Mouse (Mus musculus): ENCODE data around the gene Ddx51.

Gene Ddx51

DNA sequence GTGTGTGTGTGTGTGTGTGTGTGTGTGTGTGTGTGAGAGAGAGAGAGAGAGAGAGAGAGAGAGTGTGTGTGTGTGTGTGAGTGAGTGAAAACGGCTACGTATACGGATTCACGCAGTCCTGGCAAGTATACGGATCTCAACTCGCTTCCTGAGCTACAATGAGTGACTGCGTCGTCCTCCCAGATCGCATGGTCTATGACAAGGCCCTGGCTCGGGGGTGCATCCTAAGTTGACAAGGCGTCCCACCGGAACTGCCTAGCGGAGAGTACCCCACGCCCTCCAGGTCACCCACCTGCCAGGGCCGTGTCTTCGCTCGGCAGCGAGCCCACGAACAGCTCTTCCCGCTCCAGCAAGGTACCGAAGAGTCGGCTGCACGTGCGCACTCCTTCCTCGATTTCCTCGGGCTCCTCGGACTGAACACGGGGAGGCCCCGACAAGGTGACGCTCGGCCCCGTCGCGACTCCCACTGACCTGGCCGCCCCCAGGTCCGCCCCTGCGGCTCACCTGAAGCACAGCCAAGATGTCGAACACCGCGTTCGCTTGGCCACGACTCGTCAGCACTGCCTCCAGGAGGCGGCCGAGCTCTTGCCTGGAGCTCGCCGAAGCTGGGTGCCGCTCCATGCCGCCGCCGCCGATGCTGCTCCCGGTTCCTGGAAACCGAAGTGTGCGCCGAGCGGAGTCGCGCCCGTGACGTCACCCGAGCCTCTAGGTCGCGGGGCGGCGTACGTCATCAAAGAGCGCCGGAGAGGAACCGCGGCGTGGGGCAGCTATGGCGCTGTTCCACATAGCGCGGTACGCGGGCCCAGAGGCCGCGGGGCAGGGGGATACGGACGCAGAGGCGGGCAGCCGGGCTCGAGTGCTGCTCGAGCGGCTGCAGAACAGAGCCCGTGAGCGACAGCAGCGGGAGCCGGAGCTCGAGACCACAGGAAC, at the start of gene Ddx51, which contains the start of gene Noc4l:
Ddx51 (plus strand) TSS at position 733 of the 930 bp plus-strand sequence.
Noc4l (minus strand) TSS at position 699 of the 930 bp plus-strand sequence.
- DNase-seq: peak; percentile 88 to 93

DNA sequence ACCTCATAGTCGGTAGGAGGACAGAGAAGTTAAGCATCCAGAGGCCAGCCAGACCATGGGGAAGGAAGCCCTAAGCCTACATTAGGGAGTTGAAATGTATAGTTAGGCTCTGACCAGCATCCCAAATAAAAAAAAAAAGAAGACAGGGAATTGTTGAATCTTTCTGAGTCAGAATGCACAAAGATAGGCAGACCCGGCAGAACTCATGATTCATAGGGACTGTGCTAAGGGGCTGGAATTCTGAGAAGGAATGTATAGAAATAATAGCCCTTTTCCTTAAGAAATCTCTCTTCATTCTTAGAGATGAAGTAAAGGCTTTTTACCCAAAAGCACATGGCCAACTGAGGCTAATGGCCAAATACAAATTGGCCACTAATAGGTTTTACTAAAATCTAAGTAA, 48.9 kb upstream of the Ddx51 start:
- no peak for DNase-seq

DNA sequence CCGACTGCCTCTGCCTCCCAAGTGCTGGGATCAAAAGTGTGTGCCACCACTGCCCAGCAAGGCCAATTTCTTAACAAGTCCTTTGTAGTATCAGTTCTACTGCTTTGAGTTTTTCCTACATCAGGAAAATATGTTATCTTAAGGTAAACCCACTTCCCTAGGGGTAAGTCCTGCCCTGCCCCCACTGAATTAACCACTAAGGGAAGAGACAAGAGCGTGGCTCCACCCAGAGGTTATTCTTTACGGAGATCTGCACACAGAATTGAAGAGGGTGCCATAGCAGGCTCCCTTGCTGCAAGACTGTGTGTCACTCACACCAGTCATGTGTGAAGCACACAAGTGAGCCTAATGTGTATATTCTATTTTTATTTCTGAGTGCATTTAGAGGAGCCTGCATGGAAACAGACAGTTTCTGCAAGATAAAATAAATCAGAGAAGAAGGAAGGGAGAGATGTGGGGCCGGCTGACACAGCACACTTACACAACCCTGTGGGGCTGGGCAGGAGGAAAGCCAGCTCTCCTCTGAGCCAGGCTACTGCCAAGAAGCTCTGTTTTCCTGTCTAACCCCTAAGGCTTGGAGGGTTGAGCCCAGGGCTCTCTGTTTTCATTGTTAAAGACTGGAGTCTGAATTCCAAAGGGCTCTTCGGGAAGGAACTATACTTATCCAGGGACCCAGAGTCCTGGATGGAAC, 47.6 kb upstream of the Ddx51 start:
- no peak for DNase-seq

DNA sequence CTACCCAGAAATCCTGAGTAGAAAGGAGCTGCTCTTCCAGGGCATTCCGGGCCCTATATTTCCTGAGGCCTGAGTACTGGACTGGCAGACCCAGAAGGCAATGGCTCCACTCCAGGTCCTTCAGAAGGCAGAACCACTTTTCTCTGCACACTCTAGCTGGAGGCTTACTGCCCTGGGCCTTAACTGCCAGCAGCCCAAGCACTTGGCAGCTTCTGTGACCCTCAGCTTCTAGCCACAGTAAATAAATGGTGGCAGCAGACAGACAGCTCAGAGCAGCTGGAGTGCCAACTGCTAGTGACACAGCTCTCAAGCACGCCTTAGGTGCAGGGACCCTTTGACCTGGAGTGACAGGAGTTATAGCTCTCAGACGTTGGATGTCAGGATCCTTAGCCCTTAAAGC, 45.5 kb upstream of the Ddx51 start:
- no peak for DNase-seq

DNA sequence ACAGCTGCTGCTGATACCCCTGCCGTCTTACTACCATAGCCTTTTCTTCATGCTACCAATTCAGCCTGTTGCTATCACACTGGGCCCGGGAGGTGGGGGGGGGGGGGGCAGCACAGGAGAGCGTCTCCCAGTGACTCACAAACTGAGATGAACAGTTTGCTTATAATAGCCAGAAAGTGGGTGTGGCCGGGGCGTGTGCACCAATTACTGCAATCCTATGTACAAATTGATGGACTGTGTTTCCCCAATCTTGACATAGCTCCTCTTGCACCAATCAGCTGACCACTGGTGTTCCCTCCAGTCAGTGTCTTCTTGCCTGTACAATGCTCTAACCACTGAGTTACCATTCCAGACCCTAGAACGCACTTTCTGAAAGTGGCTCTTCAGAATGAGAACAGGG, 44.9 kb upstream of the Ddx51 start:
- DNase-seq: no peak

DNA sequence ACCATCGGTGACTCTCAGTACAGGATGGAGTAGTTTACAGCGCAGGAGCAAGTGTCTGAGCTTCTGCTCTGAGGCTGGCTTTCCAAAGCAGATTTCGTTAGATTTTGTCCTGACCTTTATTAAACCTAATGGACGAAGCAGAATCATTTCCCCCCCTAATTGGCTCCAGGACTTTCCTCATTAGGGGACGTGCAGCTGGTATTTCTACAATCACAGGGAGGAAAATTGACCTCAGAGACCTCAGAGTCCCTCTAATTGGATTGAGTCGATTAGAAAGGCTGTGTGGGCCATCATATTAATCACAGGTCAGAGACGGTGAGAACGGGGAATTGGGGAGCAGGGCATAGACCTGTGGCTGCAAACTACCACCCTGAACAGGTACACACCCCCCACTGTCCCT, 44.3 kb upstream of the Ddx51 start:
- DNase-seq: no peak

DNA sequence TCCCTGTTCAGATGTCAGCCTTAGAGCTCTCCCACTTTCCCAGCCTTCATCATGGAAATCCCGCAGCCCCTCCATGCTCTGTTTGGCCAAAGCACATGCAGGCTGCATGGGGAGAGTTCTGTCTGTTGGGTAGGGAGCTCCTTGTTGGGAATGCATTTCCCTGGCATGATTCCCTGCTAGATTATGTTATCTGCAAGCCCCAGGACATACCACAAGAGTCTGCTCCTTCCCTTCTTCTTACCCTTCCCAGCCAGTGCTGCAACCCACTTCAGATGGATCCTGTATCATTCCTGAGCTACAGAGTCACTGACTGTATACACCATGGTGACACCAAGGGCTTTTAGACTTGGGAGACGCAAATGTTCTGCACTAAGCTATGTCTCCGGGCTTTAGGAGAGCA, 43.8 kb upstream of the Ddx51 start:
- DNase-seq: no peak

DNA sequence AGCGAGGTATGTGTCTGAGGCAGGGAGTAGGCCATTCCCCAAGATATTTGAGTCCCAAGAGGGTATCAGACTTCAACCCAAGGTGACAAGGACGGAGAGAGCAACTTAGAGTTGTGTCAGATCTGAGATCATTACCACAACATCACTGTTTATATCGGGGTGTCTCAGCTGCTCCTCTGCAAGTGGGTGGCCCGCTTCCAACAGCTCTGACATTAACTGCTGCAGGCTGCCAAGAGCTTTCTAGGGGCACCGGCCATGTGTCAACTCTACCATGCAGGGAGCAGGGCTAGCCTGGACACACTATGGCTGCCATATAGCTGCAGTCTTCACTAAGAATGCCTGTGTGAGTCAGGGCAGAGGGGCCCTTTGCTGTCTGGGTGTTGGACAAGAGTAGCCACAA, 43.4 kb upstream of the Ddx51 start:
- DNase-seq: no peak

DNA sequence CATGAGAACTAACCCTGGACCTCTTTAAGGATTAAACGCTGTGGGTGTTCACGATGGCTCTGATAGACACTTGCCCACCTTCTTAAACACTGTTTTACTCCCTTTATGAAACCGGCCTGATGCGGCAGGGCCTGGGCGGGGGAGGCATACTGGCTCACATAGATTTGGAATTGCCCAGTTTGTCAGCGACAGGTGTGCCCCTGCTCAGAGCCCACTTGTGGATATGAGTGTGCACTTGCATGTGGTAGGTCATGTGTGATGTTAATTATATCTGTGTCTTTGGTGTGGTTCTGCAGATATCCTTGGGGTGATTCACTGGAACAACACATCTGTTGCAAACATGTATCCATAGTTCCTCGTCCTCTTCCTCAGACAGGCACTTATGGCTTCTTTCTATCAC, 42.8 kb upstream of the Ddx51 start:
- DNase-seq: no peak

DNA sequence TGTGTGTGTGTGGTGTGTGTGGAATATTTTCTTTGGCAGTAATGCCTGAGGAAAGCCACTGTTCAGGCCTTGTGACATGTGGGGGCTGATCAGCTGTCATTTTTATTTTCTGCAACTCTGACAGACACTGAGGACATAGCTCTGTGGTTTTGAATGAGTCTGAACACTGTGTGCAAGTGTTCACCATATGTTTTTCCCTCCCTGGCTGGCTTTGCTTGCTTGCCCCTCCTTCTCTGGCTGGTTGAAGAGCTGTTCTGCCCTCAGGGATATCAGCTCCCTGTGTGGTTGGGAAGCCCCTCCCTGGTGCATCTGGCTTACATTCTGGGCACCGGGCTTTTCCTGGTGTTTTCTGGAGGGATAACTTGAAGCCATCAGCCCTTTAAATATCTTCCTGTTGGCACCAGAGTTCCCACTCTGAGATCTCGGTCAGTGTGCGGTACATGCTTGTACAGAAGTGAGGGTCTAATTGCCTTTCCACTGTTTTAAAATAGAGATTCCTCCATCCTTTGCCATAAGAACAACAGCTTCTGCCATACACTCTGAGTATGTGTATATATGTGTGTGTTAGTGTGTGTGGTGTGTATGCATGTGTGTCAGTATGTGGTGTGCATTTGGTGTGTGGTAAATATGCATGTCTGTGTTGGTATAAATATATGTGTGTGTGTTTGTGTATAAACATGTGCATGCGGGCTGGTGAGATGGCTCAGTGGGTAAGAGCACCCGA, 41.7 kb upstream of the Ddx51 start:
- DNase-seq: no peak

DNA sequence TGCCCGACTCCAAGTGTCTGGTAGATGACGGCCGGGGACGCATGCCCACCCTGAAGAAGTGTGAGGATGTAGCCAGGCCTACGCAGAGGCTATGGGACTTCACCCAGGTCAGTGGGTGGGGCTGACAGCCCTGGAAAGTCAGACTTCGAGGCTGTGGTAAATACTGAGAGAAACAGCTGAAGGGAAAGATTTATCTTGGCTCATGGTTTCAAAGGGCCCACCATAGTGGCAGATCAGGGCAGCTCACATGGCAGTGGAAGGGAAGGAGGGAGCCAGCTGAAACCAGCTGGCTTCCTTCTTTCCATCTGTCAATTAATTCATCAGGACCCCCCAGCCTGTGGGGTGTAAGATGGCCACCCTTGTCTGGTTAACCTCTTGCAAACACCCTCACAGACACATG, 34.0 kb upstream of the Ddx51 start:
- DNase-seq: no peak

DNA sequence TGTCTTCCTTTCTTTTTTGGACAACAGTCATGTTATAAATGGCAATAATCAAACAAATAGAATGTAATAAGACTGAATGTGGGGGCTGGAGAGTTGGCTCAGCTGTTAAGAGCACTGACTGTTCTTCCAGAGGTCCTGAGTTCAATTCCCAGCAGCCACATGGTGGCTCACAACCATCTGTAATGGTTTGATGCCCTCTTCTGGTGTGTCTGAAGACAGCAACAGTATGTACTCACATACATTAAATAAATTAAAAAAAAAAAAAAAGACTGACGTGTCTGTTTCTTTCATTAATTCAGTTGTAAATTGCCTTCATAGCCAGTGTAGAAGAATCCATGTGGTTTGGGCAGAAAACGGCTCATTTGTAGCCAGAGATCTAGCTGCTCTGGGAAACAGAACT, 28.9 kb upstream of the Ddx51 start:
- no peak for DNase-seq

DNA sequence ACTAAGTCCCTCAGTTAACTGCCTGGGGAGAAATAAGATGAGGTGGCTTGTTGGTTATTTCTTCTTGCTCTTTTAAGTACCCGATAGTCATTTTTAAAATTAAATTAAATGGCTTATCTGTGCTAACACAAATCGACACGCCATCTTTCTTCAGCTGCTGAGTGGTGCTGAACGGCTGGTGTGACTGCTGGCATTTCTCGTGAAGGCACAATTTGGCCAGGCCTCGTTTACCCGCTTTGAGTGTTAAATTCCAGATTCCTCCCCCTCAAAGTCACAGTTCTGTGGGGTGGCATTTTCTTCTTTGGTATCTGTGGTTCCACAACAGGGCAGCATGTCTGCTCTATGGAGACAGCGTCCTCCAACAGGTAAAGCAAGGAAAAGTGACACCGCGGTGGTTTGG, 25.9 kb upstream of the Ddx51 start:
- DNase-seq: no peak

DNA sequence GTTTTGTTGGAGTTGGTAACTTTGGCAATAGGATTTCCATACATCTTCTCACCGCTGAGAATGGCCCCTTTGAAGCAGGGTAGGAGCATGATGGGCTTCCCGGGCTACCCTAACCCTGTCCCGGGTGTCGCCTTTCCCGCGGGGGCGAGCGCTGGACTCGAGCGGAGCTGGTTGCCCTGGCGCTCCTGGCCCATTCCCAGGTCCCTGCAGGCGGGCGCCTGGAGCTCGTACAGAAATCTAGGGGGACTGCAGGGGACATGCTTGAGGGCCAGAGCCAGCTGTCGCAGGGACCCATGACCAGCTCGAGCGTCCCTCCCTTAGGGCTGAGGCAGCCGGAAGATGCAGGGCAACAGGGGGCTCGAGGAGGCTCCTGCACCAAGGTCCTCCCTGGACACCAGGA, 25.1 kb upstream of the Ddx51 start:
- no peak for DNase-seq

DNA sequence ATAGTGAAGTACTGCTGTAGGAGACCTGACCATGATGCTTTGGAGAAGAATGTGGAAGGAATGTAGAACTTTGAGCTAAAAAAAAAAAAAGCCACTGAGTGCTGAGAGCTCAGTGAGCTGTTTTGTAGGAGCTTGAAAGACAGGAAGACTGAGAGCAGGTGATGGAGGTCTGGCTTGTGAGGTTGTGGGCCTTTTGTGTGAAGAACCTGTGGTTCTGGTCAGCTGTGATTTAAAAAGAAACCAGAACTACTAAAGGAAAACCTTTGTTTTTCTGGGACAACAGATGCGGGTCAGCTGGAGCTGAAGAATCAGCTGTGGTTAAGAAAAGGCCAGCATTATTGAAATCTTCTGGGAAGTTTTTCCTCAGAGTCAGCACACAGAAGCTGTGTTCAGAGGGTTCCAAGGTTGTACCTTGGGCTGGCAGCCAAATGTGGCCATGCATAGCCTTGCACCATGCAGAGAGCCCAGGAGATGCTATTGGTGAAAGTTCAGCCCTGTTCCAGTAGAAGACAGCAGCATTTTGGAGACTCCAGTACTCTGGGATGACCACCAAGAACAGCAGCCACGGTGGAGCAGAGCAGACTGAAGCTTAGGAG, 23.6 kb upstream of the Ddx51 start:
- DNase-seq: peak; percentile 77 to 80

DNA sequence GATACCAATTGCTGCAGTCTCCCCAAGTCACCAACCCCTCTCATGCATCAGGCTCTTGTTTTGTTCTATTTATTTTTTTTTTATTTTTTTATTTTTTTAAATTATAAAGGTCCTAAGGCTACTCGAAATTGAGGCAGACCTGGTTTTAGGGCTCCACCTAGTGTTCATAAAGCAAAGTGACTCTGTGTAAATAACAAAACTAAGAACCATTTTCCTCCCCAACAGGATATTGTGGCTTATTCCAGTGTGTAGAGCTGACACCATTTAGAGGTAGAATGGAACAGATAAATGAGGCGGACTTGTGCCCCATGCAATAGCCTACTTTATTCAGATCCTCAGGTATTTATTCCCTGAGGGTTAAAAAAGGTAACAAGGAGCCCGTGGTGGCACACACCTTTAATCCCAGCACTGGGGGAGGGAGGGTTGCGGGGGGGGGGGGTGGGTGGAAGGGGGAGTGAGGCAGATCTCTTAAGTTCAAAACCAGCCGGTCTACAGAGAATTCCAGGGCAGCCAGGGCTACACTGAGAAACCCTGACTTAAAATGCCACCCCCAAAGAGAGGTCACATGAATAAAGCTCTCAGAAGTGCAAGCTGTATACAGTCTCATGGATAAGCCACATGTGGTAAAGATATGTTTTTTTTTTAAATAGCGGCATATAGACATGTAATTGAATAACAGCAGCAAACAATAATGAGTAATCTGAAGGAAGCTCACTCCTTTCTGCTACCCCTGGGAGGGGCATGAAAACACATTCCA, 17.1 kb upstream of the Ddx51 start:
- peak in 1 of 2 experiments; percentile 27 for DNase-seq

DNA sequence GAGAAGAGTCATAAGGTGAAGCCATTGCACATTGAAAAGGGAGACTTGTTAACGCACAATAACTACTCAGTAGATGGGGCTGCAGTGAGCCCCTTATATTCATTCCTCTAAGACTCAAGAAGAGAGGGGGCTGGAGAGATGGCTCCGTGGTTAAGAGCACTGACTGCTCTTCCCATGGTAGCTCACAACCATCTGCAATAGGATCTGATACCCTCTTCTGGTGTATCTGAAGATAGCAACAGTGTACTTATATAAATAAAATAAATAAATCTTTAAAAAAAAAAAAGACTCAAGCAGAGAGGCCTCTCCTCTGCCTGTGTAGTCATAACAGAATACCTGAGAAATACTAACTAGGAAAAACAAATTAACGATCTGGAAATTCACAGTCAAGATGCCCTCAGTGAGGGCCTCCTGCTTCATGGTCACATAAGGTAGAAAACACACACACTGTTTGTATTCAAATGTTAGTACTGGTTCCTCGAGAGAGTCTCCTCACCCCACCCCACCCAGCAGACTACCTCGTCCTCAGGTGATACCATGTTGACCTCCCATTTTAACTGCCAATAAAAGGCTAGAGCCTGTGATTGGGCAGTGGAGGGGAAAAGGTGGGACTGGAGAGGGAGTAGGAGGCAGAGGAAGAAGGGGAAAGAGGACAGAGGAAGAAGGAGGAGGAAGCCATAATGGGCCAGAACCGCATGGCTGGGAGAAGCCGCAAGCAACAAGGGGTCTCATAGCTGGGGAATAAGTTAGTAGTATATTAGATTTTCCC, 14.8 kb upstream of the Ddx51 start:
- DNase-seq: no peak

DNA sequence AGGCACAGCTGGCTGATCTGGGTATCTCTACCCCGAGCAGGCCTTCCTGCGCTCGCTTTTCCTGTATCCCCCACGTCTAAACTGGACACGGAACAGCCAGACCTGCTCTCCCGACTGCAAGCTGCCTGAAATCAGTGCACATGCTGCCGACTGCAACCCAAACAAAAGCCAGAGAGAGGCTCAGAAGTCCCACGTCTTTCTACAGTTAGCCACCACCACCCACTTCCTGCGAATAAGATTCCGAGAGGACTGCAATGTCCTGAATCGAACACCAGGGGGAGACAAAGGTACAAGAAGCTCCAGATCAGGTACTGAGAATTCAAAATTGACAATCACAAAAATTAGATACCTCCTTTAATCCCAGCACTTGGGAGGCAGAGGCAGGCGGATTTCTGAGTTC, 13.8 kb upstream of the Ddx51 start:
- DNase-seq: peak; percentile 47 to 77

DNA sequence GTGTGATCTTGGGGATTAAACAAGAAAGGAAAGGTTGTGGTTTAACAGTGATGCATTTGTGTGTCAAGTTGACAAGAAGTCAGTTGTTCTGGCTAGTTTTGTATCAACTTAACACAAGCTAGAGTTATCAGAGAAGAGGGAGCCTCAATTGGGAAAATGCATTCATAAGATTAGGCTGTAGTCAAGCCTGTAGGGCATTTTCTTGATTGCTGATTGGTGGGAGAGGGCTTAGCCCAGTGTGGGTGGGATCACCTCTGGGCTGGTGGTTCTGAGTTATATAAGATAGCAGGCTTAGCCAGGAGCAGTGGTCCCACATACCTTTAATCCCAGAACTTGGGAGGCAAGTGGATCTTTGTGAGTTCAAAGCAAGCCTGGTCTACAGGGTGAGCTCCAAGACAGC, 6.9 kb upstream of the Ddx51 start:
- DNase-seq: no peak

DNA sequence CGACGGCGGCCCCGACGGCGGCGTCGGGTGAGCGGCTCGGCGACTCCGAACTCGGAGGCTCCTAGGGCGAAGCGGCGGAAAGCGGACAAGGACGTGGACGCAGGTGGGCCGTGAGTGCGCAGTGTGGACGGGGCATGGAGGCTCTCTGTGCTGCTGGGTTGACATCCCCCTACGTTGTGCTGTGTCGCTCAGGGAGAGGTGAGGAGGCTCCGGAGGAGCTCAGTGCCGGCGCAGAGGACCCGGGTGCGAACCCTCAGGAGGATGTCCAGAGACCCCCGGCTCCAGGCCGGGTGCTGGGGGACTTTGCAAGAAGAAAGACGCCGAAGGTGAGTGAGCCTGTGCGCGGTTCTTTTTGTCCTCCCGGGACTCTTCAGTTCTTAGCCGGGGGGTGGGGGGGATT, 435 bp downstream of the Ddx51 start:
- DNase-seq: no peak

DNA sequence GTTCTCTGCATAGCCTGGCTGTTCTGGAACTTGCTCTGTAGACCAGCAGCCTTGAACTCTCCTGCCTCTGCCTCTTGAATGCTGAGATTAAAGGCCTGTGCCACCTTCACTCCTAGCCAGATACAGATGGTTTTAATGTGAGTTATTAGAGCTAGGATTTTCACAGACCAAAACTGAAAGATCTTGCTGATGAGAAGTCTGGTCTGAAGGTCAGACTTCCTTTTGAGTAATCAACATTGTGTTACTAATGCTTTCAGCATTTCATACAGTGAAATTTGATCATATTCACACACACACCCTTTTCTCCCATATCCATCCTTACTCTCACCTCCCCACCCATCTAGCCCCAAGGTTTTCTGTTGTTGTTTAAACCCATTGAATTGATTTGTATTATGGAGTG, 6.4 kb downstream of the Ddx51 start:
- no peak for DNase-seq

DNA sequence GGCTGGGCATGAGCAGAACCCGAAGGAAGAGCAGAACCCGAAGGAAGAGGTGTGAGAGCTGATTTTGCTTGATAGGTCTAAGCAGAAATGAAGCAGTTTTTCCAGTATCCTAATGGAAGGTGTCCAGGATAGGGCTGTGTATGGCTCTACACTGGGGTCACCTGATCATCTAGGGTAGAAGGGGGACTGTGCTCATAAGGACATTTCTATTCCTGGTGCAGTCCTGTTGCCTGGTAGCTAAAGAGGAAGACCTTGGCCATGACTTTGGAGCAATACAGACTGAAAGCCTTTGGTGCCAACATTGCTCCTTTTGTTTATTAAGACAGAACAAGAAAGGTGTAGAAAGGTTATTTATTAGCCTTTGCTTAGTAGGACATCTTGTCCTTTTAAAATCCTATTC, 10.8 kb downstream of the Ddx51 start:
- DNase-seq: no peak
